Mouse (Mus musculus) embryonic fibroblast, embryonic 13.5 days (primary cell): Measurements from ENCODE around the gene Rnf213. TPM values are rescaled to one million over a fixed set of nuclear protein-coding genes. Genes with fewer than 3 reads are reported as not detected.

Source experiments
- H3K27ac ChIP-seq: 2 replicates; pipeline ENCODE4 v1.5.1; 2012; ENCODE audit warnings: low read length, control low read depth, inconsistent platforms; ENCODE audit not compliant: insufficient read depth
- H3K4me1 ChIP-seq: 2 replicates; pipeline ENCODE4 v1.6.1; 2011; ENCODE audit warnings: low read length; ENCODE audit not compliant: control insufficient read depth, insufficient read depth
- H3K4me3 ChIP-seq: 2 replicates; pipeline ENCODE4 v1.5.1; 2011; ENCODE audit warnings: mild to moderate bottlenecking, control low read depth, low read length; ENCODE audit not compliant: insufficient read depth
- CTCF ChIP-seq: IDR thresholded peaks from 2 replicates; pipeline ENCODE4 v1.5.1; 2011; ENCODE audit warnings: mild to moderate bottlenecking, control low read depth, low read length, moderate library complexity, borderline replicate concordance; ENCODE audit not compliant: insufficient read depth
- POLR2A ChIP-seq: IDR thresholded peaks from 2 replicates; pipeline ENCODE4 v1.6.1; 2011; ENCODE audit warnings: low read depth, mild to moderate bottlenecking, control low read depth, low read length, moderate library complexity
- polyA plus RNA-seq: library from polyadenylated mRNA; stranded (reverse); fragments of >200 nt; gene quantifications from 2 replicates; pipeline ENCODE4 v1.2.4, GENCODE M21; 2011; ENCODE audit warnings: low read depth; ENCODE audit not compliant: missing spikeins, insufficient read length

Gene Rnf213
- polyA plus RNA-seq, 1 experiment, result 61.2 TPM

DNA sequence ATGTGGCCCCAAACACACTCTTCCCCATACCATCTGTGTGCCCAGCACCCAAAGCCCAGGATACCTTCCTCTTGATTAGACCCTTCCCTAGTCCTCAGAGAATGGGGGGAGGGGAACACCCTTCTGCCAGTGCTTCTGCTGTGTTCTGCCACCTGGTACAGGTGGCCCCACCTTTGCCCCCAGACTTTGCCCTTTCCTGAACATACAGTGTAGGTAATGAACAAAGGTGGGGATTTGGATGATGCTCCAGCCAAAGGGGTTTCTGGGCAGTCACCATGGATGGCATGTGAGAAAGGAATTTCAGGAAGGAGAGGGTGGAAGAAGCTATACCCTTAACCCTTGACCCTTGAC, 127.8 kb downstream of the Rnf213 start:
- no peaks in the 10 kb centered on the region for H3K4me1 ChIP-seq
- no peak for TF ChIP-seq POLR2A
- TF ChIP-seq CTCF, result no peak
- H3K27ac ChIP-seq, result no peak overlapping the region
- no peak overlapping the region for H3K4me3 ChIP-seq

DNA sequence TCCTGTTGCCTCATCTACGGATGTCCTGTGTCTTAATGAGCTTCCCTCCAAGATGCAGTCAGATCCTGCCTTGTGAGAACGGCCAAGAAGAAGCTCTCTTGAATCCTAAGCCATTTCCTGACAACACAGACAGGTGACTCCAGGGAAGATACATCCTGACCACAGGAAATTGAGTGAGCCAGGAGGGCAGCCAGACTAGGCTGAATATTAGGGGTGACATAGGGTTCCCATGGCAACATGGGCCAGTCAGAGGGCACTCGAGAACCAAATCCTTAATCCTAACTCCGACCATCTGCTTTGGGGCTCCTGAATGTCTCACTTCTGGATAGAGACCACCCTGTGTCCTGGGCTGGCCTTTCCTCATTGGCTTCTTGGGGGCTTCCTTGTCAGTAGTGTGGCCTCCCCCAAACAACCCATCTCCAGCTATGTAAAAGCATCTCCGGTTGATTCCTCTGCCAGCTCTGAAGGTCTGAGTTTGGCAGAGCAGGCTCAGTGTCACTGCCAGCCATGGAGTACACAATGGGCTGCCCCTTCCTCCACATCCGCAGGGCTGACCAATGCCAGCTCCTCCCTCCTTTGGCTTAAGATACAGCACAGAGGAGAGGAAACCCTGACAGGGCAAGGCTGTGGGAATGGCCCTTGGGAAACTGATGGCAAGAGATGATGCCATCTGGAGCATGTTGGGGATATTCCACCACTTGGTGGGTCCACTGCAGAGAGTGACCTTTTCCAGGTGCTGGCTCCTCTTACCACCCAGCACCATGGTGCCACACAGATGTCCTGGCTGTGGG, 129.2 kb downstream of the Rnf213 start:
- TF ChIP-seq POLR2A, result no peak
- no peak for TF ChIP-seq CTCF
- Histone ChIP-seq H3K4me1 (no peaks in the 10 kb centered on the region), H3K27ac (no peak overlapping the region), H3K4me3 (no peak overlapping the region)

DNA sequence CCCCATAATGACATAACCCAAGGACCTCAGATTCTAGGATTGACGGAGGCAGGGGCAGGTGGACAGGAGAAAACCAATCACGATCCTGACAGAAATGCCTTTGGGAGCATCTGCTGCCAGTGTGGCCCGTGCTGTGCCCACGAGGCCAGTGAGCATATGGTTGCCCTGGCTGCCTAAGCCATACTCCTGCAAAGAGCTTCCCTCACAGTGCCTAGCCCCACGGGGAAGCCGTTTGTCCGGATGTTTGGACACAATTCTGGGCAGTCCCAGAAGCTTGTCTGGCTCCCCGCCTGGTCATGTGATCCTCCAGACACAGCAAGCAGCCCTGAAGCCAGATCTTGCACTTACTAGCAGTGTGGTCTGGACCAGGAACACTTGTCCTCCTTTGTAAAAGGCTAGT, 129.9 kb downstream of the Rnf213 start:
- Histone ChIP-seq H3K27ac (no peak overlapping the region), H3K4me1 (no peaks in the 10 kb centered on the region), H3K4me3 (no peak overlapping the region)
- no peak for TF ChIP-seq POLR2A
- no peak for TF ChIP-seq CTCF

DNA sequence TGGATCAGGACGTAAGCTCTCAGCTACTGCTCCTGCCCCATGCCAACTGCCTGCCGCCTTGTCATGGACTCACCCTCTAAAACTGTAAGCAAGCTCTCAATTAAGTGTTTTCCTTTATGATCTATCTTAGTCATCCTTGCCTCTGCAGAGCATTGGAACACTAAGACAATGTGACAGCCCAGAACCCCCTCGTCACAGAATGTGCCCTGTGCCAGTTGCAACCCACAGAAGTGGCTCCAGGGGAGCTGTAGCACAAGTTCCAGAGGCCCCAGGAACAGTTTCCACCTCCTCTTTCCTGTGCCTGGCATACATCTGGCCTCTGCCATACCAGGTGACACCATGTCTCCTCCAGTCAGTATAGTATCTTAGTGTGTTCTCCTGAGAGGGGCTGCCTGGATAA, 130.5 kb downstream of the Rnf213 start:
- Histone ChIP-seq H3K27ac (no peak overlapping the region), H3K4me3 (no peak overlapping the region), H3K4me1 (no peaks in the 10 kb centered on the region)
- no peak for TF ChIP-seq POLR2A
- no peak for TF ChIP-seq CTCF

DNA sequence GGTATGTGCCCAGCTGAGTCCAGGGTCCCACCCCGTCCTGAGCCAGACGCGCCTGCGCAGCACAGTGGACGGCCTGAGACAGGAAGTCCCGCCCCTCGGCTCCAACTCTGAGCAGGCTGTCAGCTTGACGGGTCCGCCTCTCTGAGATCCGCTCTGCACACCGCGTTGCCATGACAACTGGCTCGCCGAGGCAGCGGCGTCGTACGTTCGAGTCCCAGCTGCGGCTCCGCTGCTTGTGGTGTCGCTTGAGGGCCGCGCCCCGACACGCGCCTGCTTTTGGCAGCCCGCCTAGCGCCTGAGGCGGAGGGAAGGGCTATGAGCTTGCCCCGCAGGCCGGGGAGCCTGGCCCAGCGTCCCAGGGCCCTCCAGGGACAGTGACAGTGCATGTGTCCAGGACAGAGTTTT, 131.6 kb downstream of the Rnf213 start:
- TF ChIP-seq POLR2A (no peak), CTCF (no peak)
- H3K4me1 ChIP-seq, result no peaks in the 10 kb centered on the region
- no peak overlapping the region for H3K27ac ChIP-seq
- 0 out of 2 replicates have a peak overlapping the region, but pooled peaks have one; percentile 5 for H3K4me3 ChIP-seq

DNA sequence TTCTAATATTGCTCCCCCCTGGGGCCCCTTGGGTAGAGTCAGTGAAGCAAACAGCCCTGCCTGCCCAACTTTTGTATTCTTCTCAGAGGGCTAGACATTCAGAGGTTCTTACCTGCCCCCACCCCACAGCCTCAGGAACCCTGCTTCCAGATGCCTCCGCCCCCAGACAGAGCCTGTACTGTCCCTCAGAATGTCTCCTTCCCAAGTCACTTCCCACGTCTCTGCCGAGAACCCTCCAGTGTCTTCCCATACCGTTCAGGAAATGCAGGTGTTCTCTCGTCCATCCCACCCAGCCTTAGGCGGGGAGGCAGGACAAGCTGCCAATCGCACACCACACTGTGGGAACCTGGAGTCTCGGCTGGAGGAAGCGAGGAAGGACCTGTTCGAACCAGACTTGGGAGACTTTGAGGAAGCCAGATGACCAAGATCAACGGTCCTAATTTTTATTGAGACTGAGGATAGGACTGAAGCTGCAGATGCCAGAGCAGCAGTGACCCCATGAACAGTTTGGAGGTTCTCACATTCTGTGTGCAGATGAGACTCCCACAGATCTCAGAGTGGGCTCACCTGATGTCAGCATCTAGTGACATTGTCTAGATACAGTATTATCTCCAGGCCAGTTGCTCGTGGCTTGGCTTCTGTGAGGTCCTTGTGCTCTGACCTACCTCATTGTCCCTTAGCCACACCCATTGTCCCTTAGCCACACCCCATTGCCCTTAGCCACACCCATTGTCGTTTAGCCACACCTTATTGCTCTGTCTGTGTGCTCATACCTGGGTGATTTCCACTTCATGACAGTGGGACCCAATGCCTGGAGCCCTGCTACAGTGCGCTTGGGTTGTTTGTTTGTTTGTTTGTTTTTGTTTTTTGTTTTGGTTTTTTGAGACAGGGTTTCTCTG, 133.4 kb downstream of the Rnf213 start:
- Histone ChIP-seq H3K27ac (no peak overlapping the region), H3K4me1 (no peaks in the 10 kb centered on the region), H3K4me3 (no peak overlapping the region)
- no peak for TF ChIP-seq CTCF
- TF ChIP-seq POLR2A, result no peak

DNA sequence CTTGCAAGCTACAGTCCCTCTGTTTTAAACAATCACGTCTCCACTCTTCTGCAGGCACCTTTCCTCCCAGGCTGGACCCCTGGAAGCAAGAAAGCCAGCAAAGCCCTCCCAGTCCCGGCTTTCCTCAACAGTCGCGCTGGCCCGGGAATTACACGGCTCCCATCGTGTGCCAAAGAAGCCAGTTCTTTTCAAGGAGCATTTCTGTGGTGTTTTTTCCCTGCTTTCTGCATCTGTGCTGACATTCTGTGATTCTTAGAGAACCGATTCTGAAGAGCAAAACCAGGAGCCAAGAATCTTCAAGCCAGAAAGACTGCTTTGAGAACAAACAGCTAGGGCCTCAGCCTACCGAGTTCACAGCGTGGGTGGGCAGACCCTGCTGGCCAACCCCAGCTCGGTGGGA, 136.0 kb downstream of the Rnf213 start:
- Histone ChIP-seq H3K4me1 (no peaks in the 10 kb centered on the region), H3K27ac (no peak overlapping the region), H3K4me3 (no peak overlapping the region)
- no peak for TF ChIP-seq POLR2A
- TF ChIP-seq CTCF, result no peak

DNA sequence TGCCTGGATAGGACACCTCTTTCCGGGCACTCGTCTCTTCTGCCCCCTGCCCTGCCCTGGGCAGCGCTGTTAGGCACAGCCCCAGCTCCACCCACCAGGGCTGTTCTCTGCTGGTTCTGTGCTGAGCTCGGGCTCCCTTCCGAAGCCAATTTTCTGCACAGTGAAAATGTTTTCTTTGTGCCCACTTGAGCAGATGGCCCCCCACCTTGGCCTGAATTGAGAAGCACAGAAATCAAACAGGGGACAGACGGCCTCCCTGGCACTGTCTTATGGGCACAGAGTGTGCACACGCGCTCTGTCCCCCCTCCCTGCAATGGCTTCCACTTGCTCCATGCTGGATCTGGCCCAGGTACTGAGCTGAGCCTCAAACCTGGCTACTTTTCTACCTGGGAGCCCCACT, 139.6 kb downstream of the Rnf213 start:
- H3K4me1 ChIP-seq, result no peaks in the 10 kb centered on the region
- TF ChIP-seq POLR2A (no peak), CTCF (no peak)
- no peak overlapping the region for H3K4me3 ChIP-seq
- H3K27ac ChIP-seq, result no peak overlapping the region

DNA sequence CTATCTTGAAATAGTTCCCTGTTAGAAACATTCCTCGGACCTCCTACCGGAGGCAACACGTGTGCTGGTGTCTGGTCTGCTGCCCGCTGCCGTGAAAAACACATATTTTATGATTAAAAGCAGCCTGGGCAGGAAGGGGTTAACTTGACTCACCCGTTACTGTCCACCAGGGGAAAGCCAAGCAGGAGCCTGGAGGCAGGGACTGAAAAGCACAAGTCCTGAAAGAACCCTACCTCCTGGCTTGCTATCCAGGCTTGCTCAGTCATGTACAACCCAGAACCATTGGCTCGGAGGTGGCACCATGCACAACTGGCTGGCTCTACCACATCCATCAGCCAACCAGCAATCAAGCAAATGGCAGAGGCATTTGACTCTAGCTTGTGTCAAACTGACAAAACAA, 140.8 kb downstream of the Rnf213 start:
- H3K4me3 ChIP-seq, result no peak overlapping the region
- TF ChIP-seq POLR2A, result no peak
- TF ChIP-seq CTCF, result no peak
- no peaks in the 10 kb centered on the region for H3K4me1 ChIP-seq
- no peak overlapping the region for H3K27ac ChIP-seq

Other genes with a start within 250 kb of the Rnf213 start
- gene Tbc1d16, start 164.6 kb upstream of the Rnf213 start, polyA plus RNA-seq, result 10.6 TPM in 2 replicates
- gene Ccdc40, start 164.5 kb upstream of the Rnf213 start, polyA plus RNA-seq, result 0.60 and 0.81 TPM in 2 replicates
- gene Gaa, start 125.2 kb upstream of the Rnf213 start, polyA plus RNA-seq, result 131 TPM in 2 replicates
- gene Eif4a3, start 93.0 kb upstream of the Rnf213 start, polyA plus RNA-seq, result 144 and 153 TPM in 2 replicates
- not detected in 2 replicates for gene Card14, start 85.3 kb upstream of the Rnf213 start, polyA plus RNA-seq
- 16.1 and 17.3 TPM in 2 replicates for gene Sgsh, start 37.6 kb upstream of the Rnf213 start, polyA plus RNA-seq
- 9.0 and 10.8 TPM in 2 replicates for gene Slc26a11, start 37.5 kb upstream of the Rnf213 start, polyA plus RNA-seq
- gene Endov, start 98.2 kb downstream of the Rnf213 start, polyA plus RNA-seq, result 9.7 and 15.2 TPM in 2 replicates
- 1.2 and 3.3 TPM in 2 replicates for gene Nptx1, start 154.7 kb downstream of the Rnf213 start, polyA plus RNA-seq
- 31.7 TPM in 2 replicates for gene Rptor, start 209.8 kb downstream of the Rnf213 start, polyA plus RNA-seq